Mouse (Mus musculus): ENCODE data around the gene Tnfrsf13b.

DNA sequence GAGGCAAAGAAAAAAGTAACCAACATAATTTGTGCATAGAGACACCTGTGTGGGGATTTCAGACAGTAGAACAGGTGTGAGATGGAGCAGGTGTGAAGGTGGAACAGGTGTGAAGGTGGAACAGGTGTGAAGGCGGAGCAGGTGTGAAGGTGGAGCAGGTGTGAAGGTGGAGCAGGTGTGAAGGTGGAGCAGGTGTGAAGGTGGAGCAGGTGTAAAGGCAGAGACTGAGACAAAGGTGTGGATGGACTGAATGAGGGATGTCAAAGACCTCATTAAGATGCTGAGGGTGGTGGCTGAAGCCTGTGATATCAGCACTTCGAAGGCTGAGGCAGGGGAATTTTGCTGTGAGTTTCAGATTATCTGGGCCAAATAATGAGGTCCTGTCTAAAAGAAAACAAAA, 44.9 kb upstream of the Tnfrsf13b start:
- no peak for TF ChIP-seq EP300 (IDR thresholded peaks at IDR 0.05; ENCODE audit: low read depth)
- no peak for TF ChIP-seq CTCF (IDR thresholded peaks at IDR 0.05; ENCODE audit: low read depth)
